Mouse (Mus musculus): Measurements from ENCODE around the gene Osmr. TPM values are rescaled to one million over a fixed set of nuclear protein-coding genes. Genes with fewer than 3 reads are reported as not detected.

The Osmr gene
- total and polyA plus RNA-seq, 3 experiments = not detected

- no peaks in the 10 kb centered on the region for H3K9me3 ChIP-seq (replicated peaks; ENCODE audit: low read length)
- no peak overlapping the region for H3K4me2 ChIP-seq (ENCODE audit: insufficient read depth, low read depth, poor library complexity, severe bottlenecking)
- H3K4me1 ChIP-seq (ENCODE audit: control insufficient read depth in 1 of 2, insufficient read depth in 2 of 2) = no peaks in the 10 kb centered on the region
- no peak overlapping the region for H3K27ac ChIP-seq (ENCODE audit: insufficient read depth, low read depth)
- H3K4me3 ChIP-seq (replicated peaks in 1 of 3; ENCODE audit: low read depth in 2 of 3, low read length in 2 of 3, poor library complexity in 1 of 3) = no peak overlapping the region
- dilution Hi-C loops (cut with MboI; ENCODE audit: extremely low pct_ligation_motif_present, extremely low pct_unique_long_range_greater_than_20kb, low sequenced_read_pairs) = no loop called here
- no peaks in the 10 kb centered on the region for H3K79me2 ChIP-seq (replicated peaks; ENCODE audit: control insufficient read depth, extremely low read depth, insufficient read depth, poor library complexity, severe bottlenecking)
- H3K27me3 ChIP-seq (replicated peaks) = peaks cover 56% of the 10 kb centered on the region
- H3K9ac ChIP-seq (ENCODE audit: insufficient read depth, low read depth) = no peak overlapping the region
- DNase-seq (ENCODE audit: extremely low read depth) = no peak
- in situ Hi-C loops (cut with MboI; ENCODE audit: low pct_ligation_motif_present, low pct_unique_long_range_greater_than_20kb, low sequenced_read_pairs) = loop anchor here (10.0 kb wide), 1 partner anchor 333 kb away; no protein-coding TSS in a partner anchor
- TF ChIP-seq ZKSCAN1 (IDR thresholded peaks at IDR 0.05; ENCODE audit: borderline replicate concordance, low read depth, low read length) (no peak), MAFK (IDR thresholded peaks at IDR 0.05; ENCODE audit: insufficient replicate concordance, low read length) (no peak), POLR2AphosphoS2 (IDR thresholded peaks at IDR 0.05; ENCODE audit: low read depth, low read length) (no peak), NRF1 (IDR thresholded peaks at IDR 0.05; ENCODE audit: low read depth, low read length) (no peak), SMC3 (IDR thresholded peaks at IDR 0.05; ENCODE audit: low read depth, low read length) (no peak), JUN (IDR thresholded peaks at IDR 0.05; ENCODE audit: insufficient read depth, low read depth, low read length) (no peak), NELFE (IDR thresholded peaks at IDR 0.05; ENCODE audit: low read depth, low read length) (no peak), ZC3H11A (IDR thresholded peaks at IDR 0.05; ENCODE audit: low read depth, low read length) (no peak), UBTF (IDR thresholded peaks at IDR 0.05; ENCODE audit: low read depth, low read length) (no peak), CHD2 (IDR thresholded peaks at IDR 0.05; ENCODE audit: low read length) (no peak)
- no peaks in the 10 kb centered on the region for H3K36me3 ChIP-seq (replicated peaks in 1 of 2; ENCODE audit: control insufficient read depth in 1 of 2, insufficient read depth in 1 of 2, low read length in 1 of 2)
Observed at GRCm38 (mm10) chr15:6901982-6902639, 27.3 kb upstream of the Osmr start.

- Histone ChIP-seq H3K4me2 (ENCODE audit: insufficient read depth, low read depth, poor library complexity, severe bottlenecking) (no peak overlapping the region), H3K9me3 (replicated peaks; ENCODE audit: low read length) (no peaks in the 10 kb centered on the region), H3K27ac (ENCODE audit: insufficient read depth, low read depth) (no peak overlapping the region), H3K36me3 (replicated peaks in 1 of 2; ENCODE audit: control insufficient read depth in 1 of 2, insufficient read depth in 1 of 2, low read length in 1 of 2) (no peaks in the 10 kb centered on the region), H3K4me1 (ENCODE audit: control insufficient read depth in 1 of 2, insufficient read depth in 2 of 2) (no peaks in the 10 kb centered on the region), H3K4me3 (replicated peaks in 1 of 3; ENCODE audit: low read depth in 2 of 3, low read length in 2 of 3, poor library complexity in 1 of 3) (no peak overlapping the region), H3K27me3 (replicated peaks) (peaks cover 47% of the 10 kb centered on the region), H3K9ac (ENCODE audit: insufficient read depth, low read depth) (no peak overlapping the region), H3K79me2 (replicated peaks; ENCODE audit: control insufficient read depth, extremely low read depth, insufficient read depth, poor library complexity, severe bottlenecking) (no peaks in the 10 kb centered on the region)
- no peak for DNase-seq (ENCODE audit: extremely low read depth)
- dilution Hi-C loops (cut with MboI; ENCODE audit: extremely low pct_ligation_motif_present, extremely low pct_unique_long_range_greater_than_20kb, low sequenced_read_pairs) = no loop called here
- TF ChIP-seq POLR2A (IDR thresholded peaks at IDR 0.05; ENCODE audit: low read depth, low read length) = no peak
- no peak for TF ChIP-seq MYC (IDR thresholded peaks at IDR 0.05; ENCODE audit: low read depth, low read length)
- TF ChIP-seq RAD21 (IDR thresholded peaks at IDR 0.05; ENCODE audit: low read depth, low read length) = no peak
- TF ChIP-seq EP300 (IDR thresholded peaks at IDR 0.05; ENCODE audit: low read length) = no peak
- no peak for TF ChIP-seq E2F4 (IDR thresholded peaks at IDR 0.05; ENCODE audit: insufficient replicate concordance, low read depth, low read length)
- in situ Hi-C loops (cut with MboI; ENCODE audit: low pct_ligation_motif_present, low pct_unique_long_range_greater_than_20kb, low sequenced_read_pairs) = loop anchor here (10.0 kb wide), 1 partner anchor 334 kb away; no protein-coding TSS in a partner anchor
Observed at GRCm38 (mm10) chr15:6901236-6901635, 26.5 kb upstream of the Osmr start.

Data from CH12.LX (cell line).